Mouse (Mus musculus) small intestine, adult 2 months (tissue): Measurements from ENCODE around the gene Mcur1.

ENCODE experiments used
- CTCF ChIP-seq: fragments of 200-500 bp; IDR thresholded peaks from 2 replicates; pipeline ENCODE4 v1.5.1; 2012; ENCODE audit warnings: low read depth, mild to moderate bottlenecking, control low read depth, inconsistent platforms, low read length, moderate library complexity, mixed read lengths; ENCODE audit not compliant: insufficient replicate concordance, insufficient read length; ENCODE audit errors: extremely low read depth
- POLR2A ChIP-seq: fragments of 200-500 bp; IDR thresholded peaks from 2 replicates; pipeline ENCODE4 v1.6.1; 2012; ENCODE audit warnings: low read depth, mild to moderate bottlenecking, control low read depth, inconsistent platforms, low read length, moderate library complexity

DNA sequence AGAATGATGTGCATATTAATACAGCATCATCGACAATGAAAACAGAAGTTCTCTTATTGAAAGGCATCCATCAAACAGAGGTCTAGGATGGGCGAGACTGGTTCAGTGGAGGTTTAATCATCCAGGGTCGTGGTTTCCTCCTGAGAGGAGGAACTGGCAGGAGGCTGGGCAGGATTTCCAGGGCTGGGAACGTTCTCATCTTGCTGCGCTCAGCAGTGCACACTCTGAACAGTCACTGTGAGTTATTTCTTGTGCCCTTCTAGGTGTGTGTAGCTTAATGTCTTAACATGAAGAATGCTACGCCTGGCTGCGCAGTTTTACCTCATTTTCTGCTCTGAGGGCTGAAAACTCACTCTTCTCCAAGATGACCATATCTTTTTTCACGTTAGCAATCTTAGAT lies 9.3 kb downstream of the Mcur1 start:
- TF ChIP-seq CTCF, result no peak
- no peak for TF ChIP-seq POLR2A
